Mouse (Mus musculus) CH12F3 (cell line): ENCODE measurements around the gene Kif5c.

ENCODE experiments used
- in situ Hi-C: fragments of 300-500 bp; cut with MboI; formaldehyde crosslinking; loops from 2 replicates; pipeline ENCODE4 v1.14.3; 2020; ENCODE audit warnings: low sequenced_read_pairs

The Kif5c gene

GRCm38 (mm10) chr2:49718492-49718891 is 99.4 kb downstream of the Kif5c start:
- in situ Hi-C loops = no loop called here

- in situ Hi-C loops = no loop called here
Measured at GRCm38 (mm10) chr2:49718935-49719850, 100.1 kb downstream of the Kif5c start.

DNA sequence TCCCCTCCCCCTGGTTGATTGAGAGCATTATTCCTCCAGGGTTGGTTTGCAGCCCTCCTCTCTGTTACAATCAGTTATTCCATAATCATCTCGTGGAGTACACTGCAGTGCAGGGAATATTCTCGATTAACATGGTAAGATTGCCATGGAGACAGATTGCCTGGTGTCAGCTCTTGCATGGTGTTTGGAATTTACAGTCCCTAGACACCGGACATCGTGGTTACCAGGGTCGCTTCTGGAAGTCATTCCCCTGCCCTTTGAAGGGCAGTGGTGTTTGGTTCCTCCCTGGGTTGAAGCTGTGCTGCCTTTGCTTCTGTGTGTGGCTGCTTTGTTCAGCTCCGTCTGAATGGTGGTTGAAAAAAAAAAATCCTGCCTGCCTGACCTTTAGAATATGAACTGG is 100.8 kb downstream of the Kif5c start:
- in situ Hi-C loops = no loop called here

DNA sequence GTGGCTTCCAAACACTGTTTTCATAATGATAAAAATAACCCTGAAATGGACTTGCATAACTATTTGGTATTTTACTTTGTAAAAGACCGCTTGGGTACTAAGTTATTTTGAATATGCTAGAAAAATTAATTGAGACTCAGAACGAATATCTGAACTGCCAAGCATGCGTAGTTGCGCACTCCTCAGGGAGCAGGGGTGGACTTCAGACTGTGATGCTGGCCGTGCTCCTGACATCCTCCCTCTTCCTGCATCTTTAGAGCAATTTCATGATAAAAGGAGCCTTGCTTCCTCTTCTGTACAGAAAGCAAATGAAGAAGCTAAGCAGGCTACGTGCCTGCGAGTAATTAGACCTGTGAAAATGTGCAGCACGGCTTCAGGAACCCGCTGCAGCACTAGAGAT is 101.2 kb downstream of the Kif5c start:
- in situ Hi-C loops = no loop called here

DNA sequence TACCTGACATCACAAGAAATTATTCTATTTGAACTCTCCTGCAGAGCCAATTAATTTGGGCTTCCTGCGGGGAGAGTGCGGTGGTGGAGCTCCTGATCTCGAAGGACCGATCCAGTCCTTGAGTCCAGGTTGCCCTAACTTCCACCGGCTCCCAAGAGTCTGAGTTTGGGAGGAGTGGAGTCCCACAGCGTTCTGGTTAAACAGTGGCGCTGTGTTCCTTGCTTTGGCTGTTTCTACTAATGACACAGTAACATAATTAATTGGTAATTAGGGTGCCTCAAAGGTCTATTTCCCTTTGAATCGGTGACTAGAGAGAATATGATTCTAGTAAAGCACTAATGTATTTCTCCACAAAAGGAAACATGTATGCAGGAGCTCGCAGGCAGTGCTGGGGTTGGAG is 103.2 kb downstream of the Kif5c start:
- in situ Hi-C loops = no loop called here

DNA sequence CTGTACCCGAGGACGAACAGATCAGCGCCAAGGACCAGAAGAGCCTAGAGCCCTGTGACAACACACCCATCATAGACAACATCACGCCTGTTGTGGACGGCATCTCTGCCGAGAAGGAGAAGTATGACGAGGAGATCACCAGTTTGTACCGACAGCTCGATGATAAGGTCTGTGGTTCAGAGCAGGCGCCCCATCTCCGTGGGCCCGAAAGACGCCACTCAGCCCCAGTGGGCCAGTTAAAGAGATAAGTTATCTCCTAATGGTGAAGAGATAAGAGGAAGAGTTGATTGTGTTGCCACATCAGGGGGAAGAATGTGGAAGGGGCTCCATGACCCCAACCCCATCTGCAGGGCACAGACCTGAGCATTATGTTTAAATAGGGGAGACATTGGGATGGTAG is 103.9 kb downstream of the Kif5c start:
- in situ Hi-C loops = no loop called here

DNA sequence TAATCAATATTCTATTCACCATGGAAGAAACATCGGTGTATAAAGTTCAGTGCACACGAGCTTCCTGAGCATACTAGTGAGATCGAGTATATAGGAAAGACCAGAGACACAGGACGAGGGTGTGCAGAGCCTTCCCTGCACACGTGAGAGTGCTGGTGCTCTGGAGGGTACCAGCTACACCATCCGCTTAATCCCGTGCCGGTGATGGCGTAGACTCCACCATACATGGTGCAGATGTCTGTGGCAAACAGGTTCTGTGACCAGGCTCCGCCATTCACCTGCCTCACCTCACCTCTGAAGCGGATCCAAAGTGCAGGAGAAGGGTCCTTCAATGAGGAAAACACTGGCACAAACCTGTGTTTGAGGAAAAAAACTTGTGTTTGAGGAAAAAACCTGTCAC is 107.6 kb downstream of the Kif5c start:
- in situ Hi-C loops = loop anchor here (25.0 kb wide), 1 partner anchor 814 kb away; no protein-coding TSS in a partner anchor

- in situ Hi-C loops = loop anchor here (25.0 kb wide), 1 partner anchor 815 kb away; no protein-coding TSS in a partner anchor
Measured at GRCm38 (mm10) chr2:49727199-49727598, 108.1 kb downstream of the Kif5c start.

DNA sequence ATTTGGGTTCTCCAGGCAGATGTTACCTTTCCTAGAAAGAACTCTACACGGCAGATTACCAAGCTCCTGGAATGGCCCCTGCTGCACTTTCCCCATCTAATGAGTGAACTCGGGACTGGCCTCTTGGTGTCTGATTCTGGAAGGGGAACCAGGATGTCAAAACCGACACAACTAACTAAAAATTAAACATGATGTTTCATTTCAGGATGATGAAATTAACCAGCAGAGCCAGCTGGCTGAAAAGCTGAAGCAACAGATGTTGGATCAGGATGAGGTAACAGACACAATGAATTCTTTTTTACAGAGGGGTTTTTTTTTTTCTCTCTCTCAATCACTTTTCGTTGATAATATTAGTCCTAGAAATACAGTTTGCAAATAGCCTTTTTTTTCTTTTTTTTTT is 108.6 kb downstream of the Kif5c start:
- in situ Hi-C loops = loop anchor here (25.0 kb wide), 1 partner anchor 815 kb away; no protein-coding TSS in a partner anchor

GRCm38 (mm10) chr2:49728896-49729610 is 110.0 kb downstream of the Kif5c start:
- in situ Hi-C loops = loop anchor here (25.0 kb wide), 1 partner anchor 817 kb away; no protein-coding TSS in a partner anchor

DNA sequence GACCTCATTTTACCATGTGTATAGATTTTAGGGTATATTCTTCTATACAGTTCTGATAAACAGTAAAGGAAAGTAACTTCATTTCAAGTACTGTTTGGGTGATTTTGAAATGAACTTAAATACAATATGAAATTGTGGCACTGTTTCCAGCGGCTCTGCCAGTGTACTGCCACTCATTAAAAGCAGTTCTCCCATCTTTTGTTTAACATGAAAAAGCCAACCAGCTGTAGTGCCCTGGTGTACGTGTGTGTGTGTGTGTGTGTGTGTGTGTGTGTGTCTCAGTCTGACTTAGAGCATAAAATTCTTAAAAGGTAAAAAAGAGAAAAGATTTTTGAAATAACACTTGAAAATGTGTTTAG is 110.5 kb downstream of the Kif5c start:
- in situ Hi-C loops = loop anchor here (25.0 kb wide), 1 partner anchor 817 kb away; no protein-coding TSS in a partner anchor

DNA sequence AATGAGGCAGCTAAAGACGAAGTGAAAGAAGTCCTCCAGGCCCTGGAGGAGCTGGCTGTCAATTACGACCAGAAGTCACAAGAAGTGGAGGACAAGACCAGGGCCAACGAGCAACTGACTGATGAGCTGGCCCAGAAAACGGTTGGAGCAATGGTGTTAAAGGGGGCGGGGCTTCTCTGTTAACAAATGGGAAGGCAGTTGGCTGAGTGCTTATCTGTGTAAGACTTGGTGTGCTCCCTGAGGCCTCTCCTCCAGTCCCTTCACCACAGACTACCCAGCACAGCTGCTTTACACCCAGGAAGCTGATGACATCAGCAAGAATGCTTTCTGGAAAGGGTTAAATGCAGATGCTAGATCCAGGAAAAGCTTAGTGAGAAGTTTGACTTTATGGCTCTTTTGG is 111.1 kb downstream of the Kif5c start:
- in situ Hi-C loops = loop anchor here (10.0 to 25.0 kb wide), 2 partner anchors 375 to 818 kb away; no protein-coding TSS in a partner anchor

DNA sequence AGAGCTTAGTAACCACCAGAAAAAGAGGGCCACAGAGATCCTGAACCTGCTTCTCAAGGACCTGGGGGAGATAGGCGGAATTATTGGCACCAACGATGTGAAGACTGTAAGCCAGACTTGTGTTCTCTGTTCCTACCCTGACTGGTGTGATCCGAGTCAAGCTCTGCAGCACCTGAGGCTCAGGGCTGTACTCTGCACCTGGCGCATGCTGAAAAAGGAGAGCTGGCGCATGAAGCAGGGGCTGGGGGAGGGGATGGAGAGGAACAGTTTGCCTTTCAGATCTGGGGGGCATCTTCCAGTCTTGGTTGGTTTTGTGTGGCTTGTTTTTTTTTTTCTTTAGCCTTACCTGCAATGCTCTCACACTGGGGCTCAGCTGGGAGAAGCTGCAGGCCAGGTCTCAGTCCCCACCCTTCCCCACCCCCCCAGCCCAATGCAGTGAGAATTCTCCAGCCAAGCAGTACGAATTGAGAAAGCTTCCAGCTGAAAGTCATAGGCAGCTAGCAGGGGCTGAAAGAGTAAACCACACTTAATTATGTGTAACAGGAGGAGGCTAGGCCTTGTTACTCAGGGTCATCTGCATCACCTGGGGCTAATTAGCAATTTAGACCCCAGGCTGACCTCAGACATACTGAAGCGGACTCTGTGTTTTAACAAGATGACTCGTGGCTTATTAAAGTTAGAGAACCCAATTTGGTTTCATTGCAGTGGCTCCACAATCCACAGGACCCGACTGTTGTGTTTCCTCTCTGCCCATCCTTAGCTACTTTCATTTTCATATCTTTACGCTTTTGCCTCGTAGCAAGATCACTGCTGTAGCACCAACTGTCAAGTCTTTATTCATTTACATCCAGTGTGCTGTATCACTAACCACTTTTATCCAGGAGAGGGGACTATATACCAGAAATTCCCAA is 113.9 kb downstream of the Kif5c start:
- in situ Hi-C loops = loop anchor here (10.0 to 25.0 kb wide), 2 partner anchors 378 to 821 kb away; no protein-coding TSS in a partner anchor

DNA sequence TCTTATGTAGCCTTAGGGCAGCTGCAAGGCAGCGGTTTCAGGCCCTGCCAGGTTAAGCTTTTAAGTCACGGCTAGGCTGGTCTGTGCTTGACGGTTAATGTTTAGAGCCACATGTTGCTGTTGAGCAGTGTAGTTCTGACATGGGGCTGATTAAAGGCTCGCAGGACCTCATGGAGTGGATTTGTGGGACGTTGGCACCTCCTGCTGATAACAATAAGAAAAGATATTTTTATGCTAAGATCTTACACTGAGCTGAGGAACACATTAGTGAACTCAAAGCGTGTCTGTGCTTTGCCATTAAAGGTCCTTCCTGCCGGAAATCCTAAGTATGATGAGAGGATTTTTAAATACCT is 114.5 kb downstream of the Kif5c start:
- in situ Hi-C loops = loop anchor here (10.0 to 25.0 kb wide), 2 partner anchors 379 to 821 kb away; no protein-coding TSS in a partner anchor

DNA sequence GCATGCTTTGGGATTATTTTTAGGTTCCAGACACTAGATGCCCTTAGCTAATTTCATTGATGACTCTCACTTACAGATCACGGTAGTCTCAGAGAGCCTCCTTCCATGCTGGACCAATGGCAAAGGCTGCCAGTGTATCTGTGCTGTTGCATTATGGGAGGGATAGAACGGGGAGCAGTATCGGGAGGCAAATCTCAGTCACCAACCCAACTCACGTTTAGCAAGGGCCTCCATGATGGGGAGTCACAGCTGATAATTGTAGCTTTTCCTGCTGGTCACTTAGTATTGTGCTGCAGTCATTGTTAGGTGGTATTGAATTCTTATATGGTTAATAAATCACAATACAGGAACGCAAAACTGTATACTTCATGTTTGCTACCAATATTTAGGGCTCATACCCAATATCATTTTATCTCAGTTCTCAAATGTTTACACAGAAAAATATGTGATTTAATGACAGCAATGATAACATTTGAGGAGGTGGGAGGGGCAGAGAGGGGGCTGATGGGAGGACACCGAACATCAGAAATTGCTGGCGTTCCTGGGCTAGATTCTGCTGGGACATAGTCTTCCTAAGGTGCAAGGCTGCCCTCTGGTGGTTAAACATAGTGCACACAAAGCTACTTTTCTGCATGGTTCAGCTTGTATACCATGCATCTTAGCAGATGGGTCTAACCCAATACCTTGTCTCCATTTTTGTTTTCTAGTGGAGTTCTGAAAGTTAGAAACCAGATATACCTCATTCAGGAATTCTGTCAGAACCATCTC is 115.1 kb downstream of the Kif5c start:
- in situ Hi-C loops = loop anchor here (10.0 to 25.0 kb wide), 2 partner anchors 379 to 822 kb away; no protein-coding TSS in a partner anchor

DNA sequence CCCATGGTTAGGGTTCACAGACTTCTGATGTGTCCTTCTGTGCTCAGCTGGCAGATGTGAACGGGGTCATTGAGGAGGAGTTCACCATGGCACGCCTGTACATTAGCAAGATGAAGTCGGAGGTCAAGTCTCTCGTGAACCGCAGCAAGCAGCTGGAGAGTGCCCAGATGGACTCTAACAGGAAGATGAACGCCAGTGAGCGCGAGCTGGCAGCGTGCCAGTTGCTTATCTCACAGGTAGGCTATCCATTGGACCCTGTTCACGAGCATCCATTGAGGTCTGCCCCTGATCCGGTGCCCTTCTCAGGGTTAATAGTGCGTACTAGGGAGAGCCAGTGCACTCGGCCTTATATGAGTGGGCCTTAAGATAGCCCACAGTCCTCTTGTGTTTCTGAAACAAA is 116.3 kb downstream of the Kif5c start:
- in situ Hi-C loops = loop anchor here (10.0 to 25.0 kb wide), 2 partner anchors 381 to 823 kb away; no protein-coding TSS in a partner anchor

DNA sequence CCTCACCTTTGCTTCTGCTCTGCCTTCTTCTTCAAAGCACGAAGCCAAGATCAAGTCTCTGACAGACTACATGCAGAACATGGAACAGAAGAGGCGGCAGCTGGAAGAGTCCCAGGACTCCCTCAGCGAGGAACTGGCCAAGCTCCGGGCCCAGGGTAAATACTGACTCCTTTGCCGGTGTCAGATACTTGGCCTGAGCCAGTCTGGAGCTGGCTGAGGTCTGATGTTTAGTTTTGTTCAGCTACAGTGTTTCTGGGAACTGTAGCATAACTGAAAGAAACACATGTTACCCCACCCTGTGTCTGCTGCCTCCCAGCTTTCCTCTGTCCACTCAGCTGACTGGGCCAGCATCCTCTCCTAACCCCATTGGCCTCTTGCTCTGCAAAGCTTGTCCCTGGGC is 119.9 kb downstream of the Kif5c start:
- in situ Hi-C loops = loop anchor here (10.0 to 25.0 kb wide), 2 partner anchors 384 to 827 kb away; no protein-coding TSS in a partner anchor

DNA sequence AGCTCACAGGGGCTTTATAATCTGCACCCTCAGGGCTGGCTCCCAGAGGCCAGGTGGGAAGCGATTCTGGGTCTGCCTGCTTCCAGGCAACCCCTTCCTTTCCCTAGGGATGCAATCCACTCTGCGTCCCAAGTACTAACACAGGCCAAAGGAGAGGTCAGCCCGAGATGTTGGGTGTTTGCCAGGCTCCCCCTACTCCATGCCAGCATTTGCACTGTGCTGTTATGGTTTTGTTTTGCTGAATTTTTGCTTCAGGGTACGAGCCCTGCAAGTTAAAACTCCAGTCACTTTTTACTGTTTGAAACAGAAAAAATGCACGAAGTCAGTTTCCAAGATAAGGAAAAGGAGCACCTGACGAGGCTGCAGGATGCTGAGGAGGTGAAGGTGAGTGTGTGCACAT is 121.9 kb downstream of the Kif5c start:
- in situ Hi-C loops = loop anchor here (25.0 kb wide), 1 partner anchor 829 kb away; no protein-coding TSS in a partner anchor
